Mouse (Mus musculus): ENCODE measurements at regions not wholly inside any gene's neighbourhood (a gene's known extent, or its start where the extent isn't known, plus 50 kb on each side); places are given as distances from the start of the nearest gene placed in this dataset.

DNA sequence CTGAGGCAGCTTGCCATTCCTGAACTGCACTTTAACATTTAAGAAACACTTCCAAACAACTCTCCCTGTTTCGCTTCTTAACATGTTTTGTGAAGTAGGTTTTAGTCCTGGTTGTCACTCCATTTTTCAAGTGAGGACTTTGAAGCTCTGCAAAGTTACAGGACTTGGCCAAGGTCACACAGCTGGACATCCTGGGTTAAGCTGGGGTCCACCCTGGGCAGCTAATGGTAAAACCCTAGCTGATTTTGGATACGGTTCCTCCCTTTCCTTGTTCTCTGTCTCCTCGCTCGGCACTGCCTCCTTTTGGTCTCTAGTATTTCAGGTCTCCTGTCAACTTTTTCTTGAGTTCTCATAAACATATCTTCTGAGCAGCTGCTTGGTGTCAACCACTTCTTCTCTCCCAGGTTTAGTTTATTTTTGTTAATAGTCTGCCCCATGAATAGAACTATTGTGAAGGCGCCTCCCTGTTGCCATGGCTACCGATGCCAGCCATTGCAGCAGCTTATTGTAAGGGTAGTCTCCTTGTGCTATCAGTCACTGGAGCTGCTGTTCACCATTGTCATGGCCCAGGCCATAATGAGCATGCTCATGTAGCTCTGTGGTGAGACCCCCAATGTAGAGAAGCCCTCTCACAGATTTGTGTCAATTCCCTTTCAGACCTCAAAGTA is 292.5 kb downstream of the Tmem38b start:
- DNase-seq (ENCODE audit: extremely low spot score, low spot score), result peak; percentile 54
- peak overlapping the region; percentile 40; the same call in 1 of the 2 replicates for H3K27ac ChIP-seq
- H3K27me3 ChIP-seq (ENCODE audit: poor library complexity, severe bottlenecking), result no peaks in the 10 kb centered on the region
- 81% methylated on average over 6 of the region's 6 CpGs for WGBS
- H3K4me1 ChIP-seq, result peaks cover 15% of the 10 kb centered on the region
- no peaks in the 10 kb centered on the region for H3K9me3 ChIP-seq
- H3K4me3 ChIP-seq, result no peak overlapping the region
- no peaks in the 10 kb centered on the region for H3K36me3 ChIP-seq (replicated peaks)

DNA sequence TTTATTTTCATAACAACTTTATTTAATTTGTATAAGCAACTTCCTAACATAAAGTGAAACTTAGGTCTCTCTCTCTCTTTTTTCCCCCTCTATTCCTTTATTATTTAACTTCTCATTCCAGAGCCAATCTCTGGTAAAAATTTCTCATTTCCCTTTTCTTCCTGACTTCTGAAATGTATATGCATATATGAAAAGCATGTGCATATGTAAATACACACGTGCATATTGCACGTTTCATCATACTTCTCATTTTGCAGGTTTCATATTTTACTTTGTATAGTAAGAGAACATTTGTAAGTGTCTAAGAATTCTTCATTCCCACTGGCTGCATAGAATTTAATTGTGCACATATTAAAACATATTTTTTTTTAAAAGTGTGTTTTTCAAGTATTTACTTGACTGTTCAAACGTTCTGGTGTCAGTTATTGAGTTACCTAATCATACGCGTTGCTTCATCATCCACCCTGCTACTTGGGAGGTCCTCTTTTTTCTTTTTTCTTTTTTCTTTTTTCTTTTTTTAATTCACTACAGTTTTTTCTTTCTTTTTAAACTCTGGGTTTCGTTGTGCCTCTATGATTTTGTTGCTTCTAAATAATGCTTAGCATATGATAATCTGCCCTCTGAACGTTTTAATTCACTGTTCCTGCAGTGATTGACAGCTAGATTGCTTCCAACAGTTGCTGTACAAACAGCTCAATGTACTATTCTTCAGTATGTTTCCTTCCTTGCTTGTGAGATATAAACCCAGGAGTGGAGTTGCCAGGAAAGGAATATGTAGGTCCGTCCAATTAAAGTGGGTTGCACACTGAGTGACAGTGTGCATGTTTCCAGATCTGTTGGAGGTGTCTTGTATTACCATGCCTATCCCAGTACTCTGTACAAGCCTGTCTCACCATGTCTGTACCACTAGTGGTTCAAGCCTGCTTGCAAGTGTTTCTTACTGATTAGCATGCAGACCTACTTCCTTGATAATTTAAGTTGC is 303.2 kb downstream of the Tmem38b start:
- Histone ChIP-seq H3K36me3 (replicated peaks) (no peaks in the 10 kb centered on the region), H3K27ac (no peak overlapping the region), H3K9me3 (no peaks in the 10 kb centered on the region), H3K4me3 (no peak overlapping the region), H3K27me3 (ENCODE audit: poor library complexity, severe bottlenecking) (no peaks in the 10 kb centered on the region), H3K4me1 (peaks cover 14% of the 10 kb centered on the region)
- no peak for DNase-seq (ENCODE audit: extremely low spot score, low spot score)
- 68% methylated on average over 8 of the region's 8 CpGs for WGBS

DNA sequence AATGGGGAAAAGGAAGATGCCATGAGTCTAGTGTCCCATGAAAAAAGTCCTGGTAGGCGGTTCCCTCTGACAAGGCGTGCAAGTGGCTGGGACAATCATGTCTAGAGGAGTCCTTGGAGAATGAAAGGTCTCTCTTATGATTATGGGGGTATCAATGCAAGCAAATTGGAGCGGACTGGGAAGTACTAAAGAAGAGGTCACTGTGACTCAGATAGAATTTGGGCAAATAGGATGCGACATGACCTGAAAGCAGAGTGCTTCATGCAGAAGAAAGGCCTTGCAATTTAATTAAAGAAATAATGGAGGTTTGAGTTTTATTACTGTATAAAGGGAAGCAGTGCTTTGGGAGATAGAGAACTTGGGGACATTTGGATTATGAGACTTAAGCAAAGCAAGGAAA is 330.3 kb downstream of the Tmem38b start:
- Histone ChIP-seq H3K27me3 (ENCODE audit: poor library complexity, severe bottlenecking) (no peaks in the 10 kb centered on the region), H3K9me3 (no peaks in the 10 kb centered on the region), H3K4me3 (no peak overlapping the region), H3K36me3 (replicated peaks) (no peaks in the 10 kb centered on the region), H3K27ac (no peak overlapping the region), H3K4me1 (no peaks in the 10 kb centered on the region)
- no peak for DNase-seq (ENCODE audit: extremely low spot score, low spot score)
- 93% methylated on average over 4 of the region's 4 CpGs for WGBS

GRCm38 (mm10) chr4:54161337-54161993 is 335.6 kb downstream of the Tmem38b start:
- Histone ChIP-seq H3K27me3 (ENCODE audit: poor library complexity, severe bottlenecking) (no peaks in the 10 kb centered on the region), H3K27ac (no peak overlapping the region), H3K4me3 (no peak overlapping the region), H3K4me1 (peaks cover 6% of the 10 kb centered on the region), H3K9me3 (no peaks in the 10 kb centered on the region), H3K36me3 (replicated peaks) (no peaks in the 10 kb centered on the region)
- DNase-seq (ENCODE audit: extremely low spot score, low spot score), result no peak
- 91% methylated on average over 9 of the region's 9 CpGs for WGBS

GRCm38 (mm10) chr4:54162308-54162707 is 336.5 kb downstream of the Tmem38b start:
- Histone ChIP-seq H3K27ac (0 out of 2 replicates have a peak overlapping the region, but pooled peaks have one; percentile 22), H3K36me3 (replicated peaks) (no peaks in the 10 kb centered on the region), H3K9me3 (no peaks in the 10 kb centered on the region), H3K4me1 (peaks cover 6% of the 10 kb centered on the region), H3K4me3 (no peak overlapping the region), H3K27me3 (ENCODE audit: poor library complexity, severe bottlenecking) (no peaks in the 10 kb centered on the region)
- DNase-seq (ENCODE audit: extremely low spot score, low spot score), result no peak
- 66% methylated on average over 8 of the region's 8 CpGs for WGBS

DNA sequence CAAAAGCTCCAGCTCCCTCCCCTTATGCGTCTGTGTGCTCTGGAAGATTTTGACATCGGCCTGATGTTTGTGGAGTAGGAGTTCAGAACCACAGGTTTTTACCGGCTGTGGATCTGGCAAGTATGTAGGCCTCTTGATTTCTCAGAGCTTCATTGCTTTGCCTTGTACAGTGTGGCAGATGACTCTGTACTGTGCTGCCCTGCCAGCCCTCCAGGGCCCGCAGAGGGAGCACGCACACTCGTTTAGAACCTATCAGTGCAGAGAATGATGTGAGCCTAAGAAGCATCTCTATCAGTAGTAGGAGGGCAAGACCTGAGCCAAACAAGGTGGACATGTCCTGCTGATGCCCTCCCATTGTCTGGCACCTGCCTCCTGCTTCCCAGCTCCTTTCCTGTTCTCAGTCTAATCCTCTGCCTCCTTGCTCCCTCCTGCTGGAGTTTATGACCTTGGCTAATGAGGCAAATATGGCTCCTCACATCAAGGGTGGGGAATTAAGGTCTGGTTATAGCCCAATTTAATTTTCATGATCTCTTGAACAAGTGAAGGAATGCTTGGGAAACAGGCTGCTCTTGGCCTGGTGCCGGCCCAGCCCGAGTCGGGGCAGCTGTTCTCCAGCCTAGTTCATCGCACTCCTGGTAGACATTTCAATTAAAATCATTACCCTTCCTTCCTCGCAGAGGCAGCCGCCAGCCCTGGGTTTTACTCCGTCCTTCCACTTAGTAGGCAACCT is 344.5 kb downstream of the Tmem38b start:
- H3K9me3 ChIP-seq, result no peaks in the 10 kb centered on the region
- 87% methylated on average over 13 of the region's 13 CpGs for WGBS
- peaks cover 6% of the 10 kb centered on the region; the same call in 1 of the 2 replicates for H3K4me1 ChIP-seq
- H3K36me3 ChIP-seq (replicated peaks), result no peaks in the 10 kb centered on the region
- no peak overlapping the region for H3K4me3 ChIP-seq
- H3K27me3 ChIP-seq (ENCODE audit: poor library complexity, severe bottlenecking), result no peaks in the 10 kb centered on the region
- H3K27ac ChIP-seq, result no peak overlapping the region
- no peak for DNase-seq (ENCODE audit: extremely low spot score, low spot score)

DNA sequence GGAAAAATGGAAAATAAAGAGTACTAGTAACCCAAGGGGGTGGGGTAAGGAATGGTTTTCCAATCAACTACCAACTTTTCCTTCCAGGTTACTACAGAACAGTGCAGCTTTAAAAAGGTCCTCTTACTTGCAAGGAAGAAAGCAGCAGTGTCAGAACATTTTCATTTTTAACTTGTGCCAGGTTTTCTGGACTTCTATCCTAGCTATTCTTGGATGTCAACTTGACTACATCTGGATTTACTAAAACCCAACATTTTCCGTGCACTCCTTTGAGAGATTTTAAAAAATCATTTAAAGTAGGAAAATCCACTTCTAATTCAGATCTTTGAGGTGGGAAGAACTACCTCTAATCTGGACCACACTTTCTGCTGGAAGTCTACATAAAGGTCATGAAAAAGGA is 358.4 kb downstream of the Tmem38b start:
- Histone ChIP-seq H3K27ac (no peak overlapping the region), H3K4me3 (no peak overlapping the region)

GRCm38 (mm10) chr4:54195734-54196133 is 369.9 kb downstream of the Tmem38b start:
- Histone ChIP-seq H3K4me3 (no peak overlapping the region), H3K4me1 (no peaks in the 10 kb centered on the region), H3K27ac (no peak overlapping the region), H3K36me3 (replicated peaks) (no peaks in the 10 kb centered on the region), H3K27me3 (ENCODE audit: poor library complexity, severe bottlenecking) (no peaks in the 10 kb centered on the region), H3K9me3 (no peaks in the 10 kb centered on the region)
- 94% methylated on average over 2 of the region's 2 CpGs for WGBS
- no peak for DNase-seq (ENCODE audit: extremely low spot score, low spot score)

More for the DNA sequence above, 358.4 kb downstream of the Tmem38b start:
- 91% methylated on average over 1 of the region's 1 CpGs for WGBS
- Histone ChIP-seq H3K4me1 (no peaks in the 10 kb centered on the region), H3K27me3 (ENCODE audit: poor library complexity, severe bottlenecking) (no peaks in the 10 kb centered on the region), H3K9me3 (peaks cover 2% of the 10 kb centered on the region; the same call in 1 of the 2 replicates), H3K36me3 (replicated peaks) (no peaks in the 10 kb centered on the region)
- DNase-seq (ENCODE audit: extremely low spot score, low spot score), result no peak

DNA sequence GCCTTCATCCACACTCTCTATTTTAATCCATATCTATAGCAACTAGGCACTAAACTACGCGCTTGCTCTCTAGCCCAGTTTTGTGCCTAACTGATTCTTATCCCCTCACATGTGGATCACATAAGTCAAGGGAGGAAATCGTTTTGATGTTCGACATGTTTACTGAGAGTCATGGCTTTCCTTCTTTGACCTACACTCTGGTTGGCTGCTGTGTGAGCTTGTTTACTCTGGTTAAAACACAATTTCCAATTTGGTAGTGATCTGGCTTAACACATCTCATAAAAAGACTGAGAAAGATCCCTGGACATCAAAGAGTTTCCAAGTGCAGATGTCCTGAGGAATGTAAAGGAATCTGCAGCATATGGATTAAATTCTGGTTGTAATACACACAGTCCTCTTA is 376.6 kb downstream of the Tmem38b start:
- DNase-seq (ENCODE audit: extremely low spot score, low spot score), result no peak
- Histone ChIP-seq H3K36me3 (replicated peaks) (no peaks in the 10 kb centered on the region), H3K27ac (no peak overlapping the region), H3K9me3 (no peaks in the 10 kb centered on the region), H3K4me3 (no peak overlapping the region), H3K4me1 (0 out of 2 replicates have a peak, but pooled peaks cover 7% of the 10 kb centered on the region), H3K27me3 (ENCODE audit: poor library complexity, severe bottlenecking) (no peaks in the 10 kb centered on the region)
- 75% methylated on average over 4 of the region's 4 CpGs for WGBS

GRCm38 (mm10) chr4:54224572-54224971 is 398.7 kb downstream of the Tmem38b start:
- H3K27ac ChIP-seq, result no peak overlapping the region
- H3K4me3 ChIP-seq, result no peak overlapping the region
- WGBS, result 91% methylated on average over 3 of the region's 3 CpGs
- no peaks in the 10 kb centered on the region for H3K9me3 ChIP-seq
- H3K36me3 ChIP-seq (replicated peaks), result no peaks in the 10 kb centered on the region
- no peak for DNase-seq (ENCODE audit: extremely low spot score, low spot score)
- no peaks in the 10 kb centered on the region for H3K27me3 ChIP-seq (ENCODE audit: poor library complexity, severe bottlenecking)
- no peaks in the 10 kb centered on the region for H3K4me1 ChIP-seq
